Mouse (Mus musculus) heart, postnatal 0 days (tissue): ENCODE measurements around the gene Aurkaip1.

Experiments used
- CTCF ChIP-seq: IDR thresholded peaks from 2 replicates; pipeline ENCODE4 v1.5.1; 2016; ENCODE audit warnings: antibody characterized with exemption, control low read depth, low read depth
- EP300 ChIP-seq: IDR thresholded peaks from 2 replicates; pipeline ENCODE4 v1.6.1; 2016; ENCODE audit warnings: antibody characterized with exemption, low read depth

- TF ChIP-seq CTCF = no peak
- TF ChIP-seq EP300 = no peak
These were observed 12.2 kb downstream of the Aurkaip1 start for GRCm38 (mm10) chr4:155843231-155843630.
